Mouse (Mus musculus): ENCODE measurements at regions not wholly inside any gene's neighbourhood (a gene's known extent, or its start where the extent isn't known, plus 50 kb on each side); places are given as distances from the start of the nearest gene placed in this dataset.

DNA sequence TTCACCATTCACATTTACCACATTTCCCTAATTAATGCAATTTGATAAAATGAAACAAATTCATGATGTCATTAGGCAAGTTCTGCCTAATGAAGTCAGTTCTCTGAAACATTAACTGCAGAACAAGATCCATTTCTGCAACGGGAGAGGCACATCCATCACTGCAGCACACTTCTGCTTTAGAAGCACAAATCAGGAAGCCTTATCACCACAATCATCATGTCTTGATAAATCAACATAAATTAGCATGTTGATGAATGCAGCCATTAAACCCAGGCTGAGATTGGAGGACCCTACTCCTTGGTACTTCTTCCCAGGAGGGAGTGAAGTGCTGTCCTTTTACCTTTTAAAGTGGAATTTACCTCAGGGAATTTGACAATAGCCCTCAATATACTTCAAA is 1195.4 kb downstream of the Defb40 start:
- intact Hi-C loops (cut with DNase I): no loop called here
- DNase-seq: no peak

DNA sequence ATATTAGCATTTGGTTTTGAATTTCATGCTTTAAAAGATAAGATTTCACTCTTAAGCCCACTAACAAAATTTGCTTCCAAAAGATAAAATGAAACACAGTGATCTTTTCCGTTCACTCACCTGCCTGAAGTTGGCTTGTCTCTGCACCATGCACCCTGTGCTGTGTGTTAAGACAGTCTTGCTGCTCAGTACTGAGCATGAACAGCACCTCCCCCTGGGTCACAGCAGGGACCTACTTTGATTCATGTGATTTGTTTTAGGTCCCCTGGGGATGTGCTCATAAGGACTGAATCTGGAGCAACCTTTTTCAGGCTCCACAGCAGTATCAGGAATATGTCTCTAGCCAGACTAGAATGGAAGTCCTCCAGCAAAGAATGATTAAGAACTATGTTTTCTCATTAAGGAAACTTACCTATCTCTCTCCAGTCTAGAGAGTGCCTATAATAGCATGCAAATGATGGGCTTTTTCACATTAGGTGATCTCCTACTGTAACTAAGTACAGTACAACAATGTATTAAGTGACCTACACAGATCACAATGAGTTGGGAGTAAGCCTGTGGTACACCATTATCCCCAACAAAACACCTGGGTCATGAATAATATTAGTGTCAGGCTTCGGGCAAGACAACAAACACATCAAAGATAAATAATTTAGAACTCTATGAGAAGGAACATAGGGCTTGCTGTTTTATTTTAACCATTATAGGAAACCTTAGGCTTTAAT is 1196.3 kb downstream of the Defb40 start:
- intact Hi-C loops (cut with DNase I): no loop called here
- no peak for DNase-seq

DNA sequence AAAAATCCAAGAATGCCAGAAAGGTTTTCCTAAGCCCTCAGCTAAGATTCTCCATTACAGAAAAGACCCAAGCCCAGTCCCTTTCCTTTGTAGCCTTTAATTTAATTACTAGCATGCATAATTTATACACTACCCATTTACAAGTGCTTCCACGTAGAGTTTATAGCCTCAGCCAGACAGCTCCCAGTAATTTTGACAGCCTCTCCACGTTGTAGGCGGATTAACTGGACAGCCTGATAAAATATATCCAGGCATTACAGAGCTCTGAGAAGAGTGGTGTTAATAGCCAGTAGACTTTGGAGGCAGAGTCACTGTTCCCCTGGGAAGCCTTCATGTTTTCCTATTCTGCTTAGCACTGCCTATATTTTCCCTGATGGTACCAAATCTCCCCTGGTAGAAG is 1202.6 kb downstream of the Defb40 start:
- intact Hi-C loops (cut with DNase I): no loop called here

DNA sequence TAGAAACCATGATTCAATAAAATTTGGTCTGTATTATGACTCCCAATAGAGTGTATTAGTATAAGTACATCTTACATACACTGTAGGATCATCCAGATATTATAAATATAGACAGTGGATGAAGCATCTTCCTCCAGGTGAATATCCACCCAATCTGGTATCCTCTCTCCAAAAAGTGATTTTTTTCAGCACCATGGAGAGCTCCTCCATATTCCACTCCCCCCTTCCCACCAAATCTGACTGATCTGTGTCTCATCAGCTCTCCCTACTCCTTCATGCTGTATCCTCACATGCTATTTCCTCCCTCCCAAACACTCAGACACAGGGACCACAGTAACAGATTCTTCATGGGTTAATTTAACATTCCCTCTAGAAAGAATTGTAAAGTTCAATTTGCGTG is 1204.7 kb downstream of the Defb40 start:
- intact Hi-C loops (cut with DNase I): no loop called here
- DNase-seq: no peak

More for the DNA sequence above, 1202.6 kb downstream of the Defb40 start:
- no peak for DNase-seq

DNA sequence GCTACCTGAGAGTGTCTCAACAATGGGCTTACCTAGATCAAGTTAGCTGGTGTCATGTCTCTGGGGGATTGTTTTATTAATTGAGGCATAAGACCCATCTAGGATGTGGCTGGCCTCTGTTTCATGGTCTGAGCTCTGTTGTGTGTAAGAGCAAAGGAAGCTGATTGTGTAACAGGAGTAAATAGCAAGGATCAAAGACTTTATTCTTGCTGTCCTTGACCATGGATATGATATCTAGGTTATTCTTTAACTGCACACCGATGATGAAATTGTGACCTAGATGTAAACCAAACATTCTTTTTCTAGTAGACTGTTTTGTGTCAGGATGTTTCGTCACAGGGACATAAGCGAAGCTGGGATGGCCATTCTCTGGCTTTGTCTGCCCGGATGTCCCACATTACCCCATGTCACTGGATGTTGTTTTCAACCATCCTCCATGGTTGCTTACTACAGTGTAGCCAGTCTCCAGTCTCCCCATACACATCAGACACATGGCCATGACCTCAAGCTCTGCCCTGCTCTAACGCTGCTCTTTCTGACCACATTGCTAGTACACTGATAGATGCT is 1210.5 kb downstream of the Defb40 start:
- DNase-seq: no peak
- intact Hi-C loops (cut with DNase I): no loop called here

DNA sequence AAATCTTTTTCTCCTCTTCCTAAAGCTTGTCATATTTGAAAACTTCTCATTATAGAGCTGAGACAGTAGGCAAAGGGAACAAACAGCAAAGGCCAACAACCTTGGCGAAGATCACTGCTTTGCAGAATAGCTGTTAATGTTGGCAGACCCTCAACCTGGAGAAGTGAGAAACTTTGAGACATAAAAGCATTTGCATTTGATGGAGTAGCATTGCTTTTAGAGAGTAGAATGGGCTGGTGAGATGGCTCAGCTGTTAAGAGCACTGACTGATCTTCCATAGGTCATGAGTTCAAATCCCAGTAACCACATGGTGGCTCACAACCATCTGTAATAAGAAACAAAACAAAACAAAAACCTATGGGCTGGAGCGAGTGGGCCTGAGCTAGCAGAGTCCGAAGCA is 1253.4 kb downstream of the Defb40 start:
- intact Hi-C loops (cut with DNase I): no loop called here
- DNase-seq: no peak

DNA sequence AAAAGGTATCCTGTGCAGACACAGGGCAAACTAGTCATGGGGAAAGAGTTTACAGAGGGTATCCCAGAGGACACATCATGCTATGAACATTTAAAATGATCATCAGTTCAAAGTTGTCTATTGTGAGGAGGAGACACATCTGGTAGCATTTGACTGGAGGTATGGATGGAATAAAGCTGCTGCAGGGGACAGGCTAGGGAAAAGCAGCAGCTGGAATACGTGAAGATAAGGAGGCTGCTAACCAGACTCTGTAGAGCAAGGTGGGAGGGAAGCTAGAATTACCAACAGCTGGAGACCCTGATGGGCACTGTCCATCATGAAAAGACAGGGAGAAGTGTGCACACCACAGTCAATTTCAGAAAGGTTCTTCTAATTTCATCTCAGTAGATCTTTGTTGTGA is 1268.9 kb downstream of the Defb40 start:
- no peak for DNase-seq
- intact Hi-C loops (cut with DNase I): no loop called here

DNA sequence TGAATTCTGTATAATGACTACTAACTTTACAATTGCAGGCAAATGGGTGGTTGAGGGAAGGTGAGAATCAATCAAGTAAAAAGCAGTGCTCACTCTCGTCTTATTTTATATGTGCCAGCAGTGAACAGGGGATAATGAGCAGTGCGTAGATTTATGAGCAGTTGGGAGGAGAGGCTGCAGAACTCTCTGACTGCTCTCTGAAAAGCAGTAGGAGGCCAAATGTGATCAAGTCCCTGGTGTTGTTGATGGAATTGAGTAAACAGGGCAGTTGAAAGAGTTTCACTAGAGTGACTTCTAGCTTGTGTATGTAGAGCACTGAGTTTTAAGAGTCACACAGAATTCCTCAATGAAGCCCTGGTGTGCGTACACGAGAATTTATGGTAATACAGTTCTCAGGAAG is 1269.6 kb downstream of the Defb40 start:
- intact Hi-C loops (cut with DNase I): no loop called here
- no peak for DNase-seq

DNA sequence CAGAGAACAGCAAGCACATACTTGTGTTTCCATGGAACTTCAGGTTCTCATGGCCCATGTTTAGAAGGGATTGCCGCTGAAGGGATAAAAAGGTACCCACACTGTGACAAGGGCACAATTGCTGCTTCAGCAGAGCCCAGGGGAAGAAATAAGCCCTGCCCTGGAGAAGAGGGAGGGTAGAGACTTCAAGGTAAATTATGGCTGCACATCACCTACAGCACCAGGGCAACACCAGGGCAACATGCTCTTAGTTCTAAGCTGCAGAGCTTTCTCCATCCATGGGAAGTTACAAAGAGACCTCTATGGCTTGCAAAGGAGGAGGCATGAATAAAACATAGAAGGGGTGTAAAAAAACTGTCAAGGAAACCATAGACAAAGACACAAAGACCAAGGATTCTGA is 1273.8 kb downstream of the Defb40 start:
- DNase-seq: no peak

DNA sequence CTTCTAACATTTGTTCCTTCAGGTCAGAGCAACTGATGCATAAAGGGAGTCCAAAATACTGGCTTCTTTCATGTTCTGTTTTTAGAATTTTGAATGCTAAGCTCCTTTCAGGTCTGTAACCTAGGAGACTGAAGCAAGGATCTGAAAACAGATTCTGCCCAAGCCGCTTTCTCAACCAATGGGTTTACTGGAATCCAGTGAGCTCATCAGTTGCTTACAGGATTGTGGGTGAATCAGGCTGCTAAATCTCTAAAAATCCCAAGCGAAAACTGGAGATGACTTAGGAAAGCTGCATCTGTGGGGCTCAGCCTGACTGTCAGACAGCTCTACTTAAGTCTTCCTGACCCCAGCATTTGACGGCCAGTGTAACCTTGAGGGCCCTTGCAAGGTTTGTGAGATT is 1277.7 kb downstream of the Defb40 start:
- intact Hi-C loops (cut with DNase I): no loop called here
- DNase-seq: peak in 1 of 2 experiments; percentile 6

More for the DNA sequence above, 1273.8 kb downstream of the Defb40 start:
- intact Hi-C loops (cut with DNase I): no loop called here

DNA sequence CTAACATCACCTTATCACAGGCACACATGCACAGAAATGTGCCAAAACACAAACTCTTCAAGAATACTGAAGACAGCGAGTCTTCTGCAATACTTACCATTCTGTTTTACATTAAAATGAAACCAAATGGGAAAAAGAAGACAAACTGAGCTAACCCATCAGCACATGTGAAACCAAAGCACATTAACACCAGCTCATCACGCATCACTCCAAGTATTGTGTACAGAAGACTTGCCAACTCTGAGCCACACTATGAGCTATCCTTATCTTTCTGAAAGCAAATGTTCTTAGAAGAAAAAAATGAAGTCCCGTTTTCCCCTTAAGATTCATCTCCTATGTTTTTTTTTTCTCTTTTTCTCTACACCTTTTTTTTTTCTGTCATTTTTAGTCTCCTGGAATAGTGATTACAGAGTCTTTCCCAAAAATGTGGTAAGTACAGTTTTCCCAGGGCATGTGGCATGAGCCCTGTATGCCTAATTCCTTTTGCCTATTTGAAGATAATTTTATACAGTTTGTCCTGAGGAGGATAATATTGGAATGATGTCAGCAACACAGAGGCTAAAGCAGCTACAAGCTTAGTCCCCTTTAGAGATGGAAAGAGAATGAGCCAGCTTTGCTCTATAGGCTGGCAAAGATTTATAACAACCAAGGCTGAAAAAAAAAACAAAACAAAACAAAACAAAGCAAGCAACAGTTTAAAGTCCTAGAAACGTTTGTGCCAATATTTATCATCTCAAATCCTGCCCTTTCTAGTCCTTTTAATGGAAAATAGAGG is 1287.8 kb downstream of the Defb40 start:
- DNase-seq: no peak
- intact Hi-C loops (cut with DNase I): no loop called here

DNA sequence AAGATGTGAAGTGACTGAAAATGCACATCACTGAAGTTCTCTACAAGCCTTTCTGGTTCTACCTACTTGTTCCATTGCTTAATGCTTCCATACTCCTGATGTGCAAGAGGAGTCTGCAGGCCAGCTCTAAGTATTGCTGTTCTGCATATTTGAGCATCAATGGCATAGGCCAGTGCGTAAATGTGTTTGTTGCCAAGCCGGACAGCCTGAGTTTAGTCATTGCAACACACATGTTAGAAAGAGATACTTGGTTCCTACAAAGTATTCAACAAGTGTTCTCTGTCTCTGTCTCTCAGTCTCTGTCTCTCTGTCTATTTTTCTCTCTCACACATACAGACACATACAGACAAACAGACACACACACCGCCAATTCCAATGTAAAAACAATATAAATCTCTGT is 1288.4 kb downstream of the Defb40 start:
- DNase-seq: no peak
- intact Hi-C loops (cut with DNase I): no loop called here

DNA sequence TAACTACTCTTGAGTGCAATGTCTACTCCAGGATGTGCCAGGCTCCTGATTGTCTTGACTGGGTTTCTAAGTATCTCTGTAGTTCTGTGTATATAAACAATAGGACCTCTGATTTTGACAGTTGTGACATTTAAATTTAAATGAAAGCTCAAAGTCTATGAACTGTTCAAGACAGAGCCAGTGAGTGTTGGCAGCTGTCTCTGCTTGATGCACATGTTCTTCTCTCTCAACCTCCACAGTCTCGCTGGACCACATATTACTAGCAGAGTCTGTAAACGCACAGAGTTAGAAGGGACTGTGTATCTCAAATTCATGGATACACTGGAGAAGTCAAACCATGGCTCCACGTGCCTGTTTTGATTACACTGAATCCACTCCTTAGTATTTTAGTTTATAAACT is 1291.0 kb downstream of the Defb40 start:
- intact Hi-C loops (cut with DNase I): no loop called here
- DNase-seq: no peak

DNA sequence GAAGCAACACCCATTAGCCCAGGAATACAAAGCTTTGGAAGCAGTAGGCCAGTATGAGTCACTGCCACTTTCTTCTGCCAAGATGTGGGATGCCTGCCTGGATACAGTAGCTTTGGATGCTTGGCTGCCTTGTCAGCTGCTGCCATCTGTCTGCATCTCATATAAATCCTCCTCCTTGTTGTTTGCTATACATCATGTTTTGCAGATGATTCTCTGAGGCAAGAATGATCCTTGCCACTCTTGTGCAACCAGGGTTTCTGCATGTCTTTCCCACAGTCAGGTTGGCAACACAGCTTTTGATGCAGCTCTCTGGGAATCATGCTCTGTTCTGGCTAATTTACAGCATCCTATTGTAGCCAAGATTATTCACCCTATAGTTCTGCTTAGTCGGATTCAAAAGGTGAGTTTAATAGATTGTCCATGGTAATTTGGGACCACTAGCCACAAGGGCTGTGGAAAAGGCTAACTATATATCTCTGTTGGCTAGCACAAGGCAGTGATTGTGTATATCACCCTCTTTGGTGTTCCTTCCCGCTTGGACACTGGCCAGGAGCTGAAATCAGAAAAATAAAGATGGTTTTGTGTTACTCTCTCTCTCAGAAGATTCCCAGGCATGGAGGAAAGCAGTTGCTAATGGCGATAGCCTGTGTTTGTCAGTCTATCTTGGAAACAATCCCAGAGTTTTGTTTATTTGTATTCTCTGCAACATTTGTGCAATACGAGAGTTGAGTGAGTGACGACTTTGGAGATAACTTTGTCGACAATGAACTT is 1313.5 kb downstream of the Defb40 start:
- intact Hi-C loops (cut with DNase I): no loop called here
- peak; percentile 11 to 21 for DNase-seq

DNA sequence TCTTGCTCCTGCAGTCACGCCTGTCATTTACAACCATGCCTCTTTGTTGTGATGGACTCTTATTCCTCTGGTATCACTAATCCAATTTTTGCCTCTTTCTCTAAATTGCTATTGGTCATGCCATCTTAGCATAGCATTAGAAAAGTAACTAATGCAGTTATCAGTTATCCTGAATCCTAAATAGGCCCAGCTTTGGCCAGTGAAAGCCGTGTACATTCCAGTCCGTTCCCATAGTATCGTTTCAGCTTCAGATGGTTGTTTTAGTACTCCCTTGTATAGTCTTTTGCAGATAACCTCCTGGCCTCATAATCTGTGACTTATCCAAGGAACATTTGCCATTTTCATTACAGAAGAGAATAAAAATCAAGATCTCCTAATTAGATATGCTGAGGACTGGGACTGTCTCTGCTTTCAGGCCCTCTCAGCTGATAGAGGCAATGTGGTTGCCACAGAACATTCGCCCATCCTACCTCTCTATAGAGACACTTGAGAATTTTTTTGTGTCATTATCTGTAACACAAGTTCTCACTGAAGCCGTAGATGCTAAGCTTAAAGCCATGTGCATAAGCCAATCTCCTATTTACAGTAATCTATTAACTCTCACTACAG is 1318.2 kb downstream of the Defb40 start:
- no peak for DNase-seq
- intact Hi-C loops (cut with DNase I): no loop called here

DNA sequence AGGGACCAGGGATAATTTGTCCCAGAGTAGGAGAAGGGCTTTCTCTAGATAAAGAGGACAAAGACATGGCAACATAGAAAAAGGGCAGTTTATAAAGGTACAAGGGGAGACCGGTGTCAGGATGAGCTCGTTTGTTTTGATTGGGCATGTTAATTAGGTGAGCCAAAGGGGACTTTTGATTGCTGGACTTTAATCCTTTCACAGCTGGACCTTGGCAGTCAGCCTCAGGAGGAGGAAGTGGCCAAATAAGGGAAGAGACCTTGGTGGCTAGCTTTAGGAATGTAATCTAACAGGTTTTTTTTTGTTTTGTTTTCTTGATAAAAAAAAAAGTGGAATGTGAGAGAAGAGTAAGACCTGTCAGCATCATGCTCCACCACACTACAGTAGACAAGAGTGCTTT is 1324.3 kb downstream of the Defb40 start:
- intact Hi-C loops (cut with DNase I): no loop called here
- peak in 1 of 2 experiments; percentile 9 for DNase-seq

DNA sequence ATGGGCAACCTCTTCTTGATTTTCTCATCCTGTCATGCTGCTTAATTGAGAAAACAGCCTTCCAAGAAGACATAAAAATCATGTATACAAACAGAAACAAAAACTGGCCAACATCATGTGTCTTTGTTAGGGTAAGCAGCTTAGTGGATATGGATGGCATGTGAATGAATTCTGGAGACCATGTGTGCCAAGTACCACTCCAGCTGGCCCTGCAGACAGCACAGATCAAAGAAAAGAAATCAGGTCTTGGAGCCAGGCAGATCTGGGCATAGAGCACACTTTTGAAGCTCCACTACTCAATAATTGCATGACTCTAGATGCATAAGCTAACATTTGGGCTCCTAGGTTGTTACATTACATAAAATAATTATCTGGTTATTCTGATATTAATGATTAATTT is 1330.5 kb downstream of the Defb40 start:
- DNase-seq: no peak
- intact Hi-C loops (cut with DNase I): no loop called here

DNA sequence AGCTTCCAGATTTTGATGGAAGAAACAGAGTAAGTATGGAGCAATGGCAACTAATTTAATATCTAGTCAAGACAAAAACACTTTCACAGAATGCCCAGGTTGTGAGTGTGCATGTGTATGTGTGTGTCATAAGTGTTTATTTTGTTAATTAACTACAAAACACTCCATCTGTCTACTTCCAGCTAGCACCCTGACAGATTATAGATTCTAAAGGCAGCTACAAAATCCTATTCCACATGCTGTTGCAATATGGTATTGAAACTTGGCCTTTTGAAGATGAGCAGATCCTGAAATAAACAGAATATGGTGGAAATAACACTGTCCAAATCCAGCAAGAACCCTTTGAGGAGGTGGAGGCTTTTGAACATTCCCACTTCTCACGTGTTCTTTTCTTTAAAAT is 1356.9 kb downstream of the Defb40 start:
- intact Hi-C loops (cut with DNase I): no loop called here
- no peak for DNase-seq

DNA sequence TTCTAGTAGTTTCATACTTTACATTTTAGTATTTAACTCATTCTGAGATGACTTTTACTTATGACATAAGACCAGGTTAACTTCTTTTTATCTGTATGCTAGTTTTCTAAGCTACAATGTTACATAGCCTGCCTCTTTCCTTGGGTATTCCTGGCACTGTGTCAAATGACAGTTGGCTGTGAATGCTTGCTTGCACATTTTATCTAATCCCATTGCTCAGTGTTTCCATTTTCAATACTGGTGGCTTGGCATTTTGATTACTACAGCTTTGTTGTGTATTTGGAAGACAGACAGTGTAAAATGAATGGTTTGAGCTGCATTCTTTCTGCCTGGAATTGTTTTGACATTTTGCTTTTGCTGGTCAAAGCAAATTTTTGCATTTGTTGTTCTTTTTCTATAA is 1359.2 kb downstream of the Defb40 start:
- DNase-seq: no peak
- intact Hi-C loops (cut with DNase I): no loop called here

DNA sequence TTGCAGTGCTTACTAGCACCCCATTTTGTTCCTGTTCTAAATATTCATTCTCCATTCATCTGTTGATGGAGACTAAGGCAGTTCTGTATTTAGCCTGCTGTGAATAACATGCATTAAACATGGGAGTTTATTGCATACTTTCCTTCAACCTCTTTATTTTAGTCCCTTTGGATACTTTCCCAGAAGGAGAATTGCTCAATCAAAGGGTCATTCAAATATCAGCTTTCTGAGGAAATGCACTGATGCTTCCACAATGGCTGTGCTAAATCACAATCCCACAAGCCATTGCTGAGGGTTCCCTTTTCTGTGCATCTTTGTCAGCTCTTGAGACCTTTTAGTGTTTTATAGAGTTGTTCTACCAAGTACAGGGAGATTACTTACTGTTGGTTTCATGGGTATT is 1359.9 kb downstream of the Defb40 start:
- DNase-seq: no peak
- intact Hi-C loops (cut with DNase I): no loop called here

DNA sequence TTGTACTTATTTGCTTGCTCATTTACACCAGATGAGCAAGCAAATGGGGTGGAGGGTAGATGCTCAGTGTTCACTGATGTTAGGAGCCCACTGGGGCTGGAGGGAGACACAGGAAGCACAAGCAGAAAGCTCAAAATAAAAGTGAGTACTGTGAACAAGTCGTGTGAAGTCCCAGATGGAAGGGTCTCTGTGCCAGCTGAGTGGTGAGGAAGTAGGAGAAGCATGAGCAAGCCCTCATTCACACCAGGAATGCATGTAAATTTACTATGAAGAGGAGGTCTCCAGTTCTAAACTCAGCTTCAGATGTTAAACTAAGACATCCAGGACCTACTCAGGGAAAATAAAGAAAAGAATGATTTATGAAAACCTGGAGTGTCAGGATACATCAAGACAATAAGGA is 1375.2 kb downstream of the Defb40 start:
- intact Hi-C loops (cut with DNase I): no loop called here
- DNase-seq: no peak
